Mouse (Mus musculus): ENCODE results near the gene Lrrk1.

Lrrk1 gene

GRCm38 (mm10) chr7:66336955-66337354 lies 51.2 kb downstream of the Lrrk1 start:
- no peak for DNase-seq

GRCm38 (mm10) chr7:66333906-66334500 lies 54.1 kb downstream of the Lrrk1 start:
- no peak for DNase-seq

- no peak for DNase-seq
Observed at GRCm38 (mm10) chr7:66332340-66332739, 55.8 kb downstream of the Lrrk1 start.

- no peak for DNase-seq
Observed at GRCm38 (mm10) chr7:66330610-66331009, 57.5 kb downstream of the Lrrk1 start.

GRCm38 (mm10) chr7:66327516-66327915 lies 60.6 kb downstream of the Lrrk1 start:
- no peak for DNase-seq

- DNase-seq = peak; percentile 61
Observed at GRCm38 (mm10) chr7:66325419-66326053, 62.6 kb downstream of the Lrrk1 start.

GRCm38 (mm10) chr7:66323252-66324015 lies 64.7 kb downstream of the Lrrk1 start:
- DNase-seq = no peak

GRCm38 (mm10) chr7:66320996-66321395 lies 67.2 kb downstream of the Lrrk1 start:
- DNase-seq = peak; percentile 75

GRCm38 (mm10) chr7:66318147-66318546 lies 70.0 kb downstream of the Lrrk1 start:
- no peak for DNase-seq

- peak; percentile 38 for DNase-seq
Observed at GRCm38 (mm10) chr7:66310670-66311656, 77.2 kb downstream of the Lrrk1 start.

- DNase-seq = peak; percentile 79
Observed at GRCm38 (mm10) chr7:66309950-66310669, 78.0 kb downstream of the Lrrk1 start.

GRCm38 (mm10) chr7:66309240-66309949 lies 78.8 kb downstream of the Lrrk1 start:
- peak; percentile 61 for DNase-seq

- no peak for DNase-seq
Observed at GRCm38 (mm10) chr7:66308581-66309239, 79.4 kb downstream of the Lrrk1 start.

GRCm38 (mm10) chr7:66307791-66308190 lies 80.4 kb downstream of the Lrrk1 start:
- no peak for DNase-seq

GRCm38 (mm10) chr7:66305714-66306198 lies 82.4 kb downstream of the Lrrk1 start:
- DNase-seq = no peak

- no peak for DNase-seq
Observed at GRCm38 (mm10) chr7:66304993-66305713, 83.0 kb downstream of the Lrrk1 start.

- no peak for DNase-seq
Observed at GRCm38 (mm10) chr7:66303922-66304660, 84.1 kb downstream of the Lrrk1 start.

- DNase-seq = no peak
Observed at GRCm38 (mm10) chr7:66301486-66301885, 86.7 kb downstream of the Lrrk1 start.

- peak; percentile 90 for DNase-seq
Observed at GRCm38 (mm10) chr7:66300680-66301079, 87.5 kb downstream of the Lrrk1 start.
